Mouse (Mus musculus): ENCODE data around the gene Helz. TPM values are rescaled to one million over a fixed set of nuclear protein-coding genes. Genes with fewer than 3 reads are reported as not detected.

Gene Helz
- polyA plus RNA-seq, 1 experiment from 2014 or later = 3.3 TPM

DNA sequence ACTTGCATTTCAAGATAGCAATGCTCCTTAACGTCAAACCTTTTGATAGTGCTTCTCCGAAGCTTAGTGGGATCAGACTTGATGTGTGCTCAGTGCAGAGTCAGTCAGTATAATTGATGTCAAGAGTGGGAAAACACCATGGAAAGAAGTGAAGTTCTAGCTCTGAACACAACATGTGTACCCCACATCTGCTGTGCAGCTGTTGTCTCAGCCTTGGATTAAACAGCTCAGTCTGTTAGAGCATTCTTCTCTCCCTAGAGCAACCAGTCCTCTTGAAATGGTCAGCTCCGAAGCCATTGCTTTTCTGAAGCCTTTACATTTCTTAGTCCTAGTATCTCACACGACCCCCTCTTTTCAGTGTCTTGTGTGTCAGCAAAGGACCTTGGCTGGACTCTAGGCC, 121.2 kb downstream of the Helz start:
- WGBS (ENCODE audit: insufficient replicate concordance) = 83% methylated on average over 4 of the region's 4 CpGs
- Histone ChIP-seq H3K4me3 (ENCODE audit: low read depth, low read length) (no peak overlapping the region), H3K36me3 (replicated peaks; ENCODE audit: insufficient read depth, low read length) (peaks cover 63% of the 10 kb centered on the region)

DNA sequence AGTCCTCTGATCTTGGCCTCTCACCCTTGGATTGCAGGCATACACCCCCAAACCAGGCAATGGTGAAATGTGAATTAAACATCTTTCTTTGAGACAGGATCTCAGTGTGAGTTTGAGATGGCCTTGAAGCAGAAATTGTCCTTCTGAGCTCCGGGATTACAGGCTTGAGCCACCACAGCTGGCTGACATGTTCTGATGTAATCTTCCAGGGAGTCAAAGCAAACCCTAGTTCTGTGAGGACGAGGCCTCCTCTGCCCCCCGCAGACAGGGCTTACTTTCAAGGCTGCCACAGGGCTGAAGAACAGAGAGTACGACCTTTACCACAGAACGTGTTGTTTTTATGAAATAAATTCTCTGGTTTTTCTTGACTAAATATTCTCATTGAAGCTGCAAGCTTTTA, 126.3 kb downstream of the Helz start:
- TF ChIP-seq CTCF (IDR thresholded peaks at IDR 0.05; ENCODE audit: low read depth) (no peak), EP300 (IDR thresholded peaks at IDR 0.05; ENCODE audit: low read depth) (no peak)
- Histone ChIP-seq H3K36me3 (replicated peaks; ENCODE audit: insufficient read depth, low read length) (peaks cover 28% of the 10 kb centered on the region), H3K9ac (replicated peaks) (no peak overlapping the region), H3K4me1 (ENCODE audit: insufficient read depth) (no peaks in the 10 kb centered on the region), H3K27ac (ENCODE audit: low read depth) (no peak overlapping the region), H3K27me3 (ENCODE audit: insufficient read depth, low read length) (no peaks in the 10 kb centered on the region), H3K4me3 (ENCODE audit: low read depth, low read length) (no peak overlapping the region), H3K4me2 (ENCODE audit: low read depth, low read length) (no peak overlapping the region), H3K9me3 (ENCODE audit: low read length) (no peaks in the 10 kb centered on the region)
- 87% methylated on average over 5 of the region's 5 CpGs for WGBS (ENCODE audit: insufficient replicate concordance)
- ATAC-seq (no peak), DNase-seq (no peak)

More for the DNA sequence above, 121.2 kb downstream of the Helz start:
- H3K27ac ChIP-seq (ENCODE audit: low read depth) = no peak overlapping the region
- H3K9ac ChIP-seq (replicated peaks) = no peak overlapping the region
- DNase-seq (no peak), ATAC-seq (no peak)
- no peak for TF ChIP-seq EP300 (IDR thresholded peaks at IDR 0.05; ENCODE audit: low read depth)
- TF ChIP-seq CTCF (IDR thresholded peaks at IDR 0.05; ENCODE audit: low read depth) = no peak
- no peak overlapping the region for H3K4me2 ChIP-seq (ENCODE audit: low read depth, low read length)
- no peaks in the 10 kb centered on the region for H3K4me1 ChIP-seq (ENCODE audit: insufficient read depth)
- H3K27me3 ChIP-seq (ENCODE audit: insufficient read depth, low read length) = no peaks in the 10 kb centered on the region
- no peaks in the 10 kb centered on the region for H3K9me3 ChIP-seq (ENCODE audit: low read length)

DNA sequence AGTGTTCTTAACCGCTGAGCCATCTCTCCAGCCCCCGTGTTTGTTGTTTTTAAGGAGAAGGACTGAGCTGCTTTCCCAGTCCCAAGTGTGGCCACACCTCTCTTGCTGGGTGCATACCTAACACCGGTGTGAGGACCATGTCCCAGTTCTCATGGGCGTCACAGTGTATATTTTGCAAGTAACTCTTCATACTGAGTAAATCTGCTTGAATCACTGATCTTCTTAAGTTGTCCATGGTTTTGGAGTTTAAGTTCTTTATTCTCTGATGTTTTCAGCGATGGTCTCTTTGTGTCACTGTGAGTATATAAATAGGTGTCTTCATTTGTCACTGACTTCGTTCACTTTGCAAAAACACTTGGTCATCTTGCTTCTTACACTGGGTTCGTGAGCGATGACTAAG, 126.9 kb downstream of the Helz start:
- TF ChIP-seq CTCF (IDR thresholded peaks at IDR 0.05; ENCODE audit: low read depth) = no peak
- no peak for TF ChIP-seq EP300 (IDR thresholded peaks at IDR 0.05; ENCODE audit: low read depth)
- Histone ChIP-seq H3K4me3 (ENCODE audit: low read depth, low read length) (no peak overlapping the region), H3K9ac (replicated peaks) (no peak overlapping the region), H3K27ac (ENCODE audit: low read depth) (no peak overlapping the region), H3K27me3 (ENCODE audit: insufficient read depth, low read length) (no peaks in the 10 kb centered on the region), H3K9me3 (ENCODE audit: low read length) (no peaks in the 10 kb centered on the region), H3K36me3 (replicated peaks; ENCODE audit: insufficient read depth, low read length) (peaks cover 24% of the 10 kb centered on the region), H3K4me1 (ENCODE audit: insufficient read depth) (no peaks in the 10 kb centered on the region), H3K4me2 (ENCODE audit: low read depth, low read length) (no peak overlapping the region)
- WGBS (ENCODE audit: insufficient replicate concordance) = 87% methylated on average over 8 of the region's 8 CpGs
- no peak for ATAC-seq
- no peak for DNase-seq

DNA sequence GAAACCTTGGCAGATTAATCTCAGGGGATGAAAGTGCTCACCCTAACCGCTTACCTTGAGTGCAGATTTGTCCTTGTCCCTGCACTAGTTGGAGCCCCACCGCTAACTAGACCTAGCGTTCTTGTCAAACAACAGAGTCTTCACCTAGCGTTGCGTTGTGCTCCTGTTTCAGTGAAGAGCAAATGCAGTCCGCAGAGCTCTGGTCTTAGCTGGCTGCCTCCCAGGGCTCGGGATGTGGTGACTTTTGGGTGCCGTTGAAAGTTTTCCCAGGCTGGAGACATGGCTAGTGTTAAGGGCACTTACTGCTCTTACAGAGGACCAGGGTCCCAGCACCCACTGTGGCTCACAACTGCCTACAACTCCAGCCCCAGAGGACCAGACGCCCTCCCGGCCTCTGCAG, 127.5 kb downstream of the Helz start:
- Histone ChIP-seq H3K27ac (ENCODE audit: low read depth) (no peak overlapping the region), H3K4me3 (ENCODE audit: low read depth, low read length) (no peak overlapping the region), H3K9me3 (ENCODE audit: low read length) (no peaks in the 10 kb centered on the region), H3K9ac (replicated peaks) (no peak overlapping the region), H3K4me2 (ENCODE audit: low read depth, low read length) (no peak overlapping the region), H3K4me1 (ENCODE audit: insufficient read depth) (no peaks in the 10 kb centered on the region), H3K27me3 (ENCODE audit: insufficient read depth, low read length) (no peaks in the 10 kb centered on the region), H3K36me3 (replicated peaks; ENCODE audit: insufficient read depth, low read length) (peaks cover 17% of the 10 kb centered on the region)
- WGBS (ENCODE audit: insufficient replicate concordance) = 87% methylated on average over 10 of the region's 10 CpGs
- no peak for TF ChIP-seq EP300 (IDR thresholded peaks at IDR 0.05; ENCODE audit: low read depth)
- no peak for TF ChIP-seq CTCF (IDR thresholded peaks at IDR 0.05; ENCODE audit: low read depth)
- DNase-seq (no peak), ATAC-seq (no peak)

DNA sequence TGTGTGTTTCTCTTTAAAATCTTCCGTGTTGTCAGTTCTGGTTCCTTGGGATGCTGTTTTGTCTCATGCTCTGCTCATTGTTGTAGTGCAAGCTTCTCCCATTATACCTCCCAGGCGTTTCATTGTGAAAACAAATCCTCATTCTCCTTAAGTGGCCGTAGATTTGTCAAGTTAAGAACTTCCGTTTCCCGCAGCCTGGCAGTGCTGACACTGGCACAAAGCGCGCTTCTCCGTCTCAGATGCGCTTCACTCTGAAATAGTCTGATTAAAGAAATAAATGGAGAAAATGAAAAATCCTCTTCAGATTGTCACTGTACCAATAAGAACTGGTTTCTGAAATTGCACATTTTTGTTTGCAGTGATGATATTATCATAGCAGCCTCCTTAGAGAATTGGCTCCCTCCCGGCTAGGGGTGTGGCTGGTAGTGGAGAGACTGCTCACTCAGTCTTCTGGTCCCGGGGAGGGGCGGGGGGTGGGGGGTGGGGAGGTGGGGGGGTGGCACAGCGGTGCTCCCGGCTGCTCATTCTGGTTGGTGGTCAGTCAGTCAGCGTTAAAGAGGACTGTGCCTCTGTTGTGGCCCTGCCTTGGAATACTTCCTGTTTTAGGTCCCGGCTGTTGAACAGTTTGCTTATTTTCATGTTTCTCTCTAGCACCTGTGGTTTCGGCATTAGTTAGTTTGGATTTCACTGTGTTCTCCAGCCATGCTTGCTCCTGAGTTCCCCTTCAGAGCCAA, 128.6 kb downstream of the Helz start:
- no peak for ATAC-seq
- Histone ChIP-seq H3K9me3 (ENCODE audit: low read length) (no peaks in the 10 kb centered on the region), H3K4me2 (ENCODE audit: low read depth, low read length) (no peak overlapping the region), H3K27me3 (ENCODE audit: insufficient read depth, low read length) (no peaks in the 10 kb centered on the region), H3K27ac (ENCODE audit: low read depth) (no peak overlapping the region), H3K9ac (replicated peaks) (no peak overlapping the region), H3K36me3 (replicated peaks; ENCODE audit: insufficient read depth, low read length) (peaks cover 7% of the 10 kb centered on the region), H3K4me1 (ENCODE audit: insufficient read depth) (no peaks in the 10 kb centered on the region), H3K4me3 (ENCODE audit: low read depth, low read length) (no peak overlapping the region)
- no peak for DNase-seq
- no peak for TF ChIP-seq EP300 (IDR thresholded peaks at IDR 0.05; ENCODE audit: low read depth)
- no peak for TF ChIP-seq CTCF (IDR thresholded peaks at IDR 0.05; ENCODE audit: low read depth)
- 74% methylated on average over 17 of the region's 17 CpGs for WGBS (ENCODE audit: insufficient replicate concordance)

DNA sequence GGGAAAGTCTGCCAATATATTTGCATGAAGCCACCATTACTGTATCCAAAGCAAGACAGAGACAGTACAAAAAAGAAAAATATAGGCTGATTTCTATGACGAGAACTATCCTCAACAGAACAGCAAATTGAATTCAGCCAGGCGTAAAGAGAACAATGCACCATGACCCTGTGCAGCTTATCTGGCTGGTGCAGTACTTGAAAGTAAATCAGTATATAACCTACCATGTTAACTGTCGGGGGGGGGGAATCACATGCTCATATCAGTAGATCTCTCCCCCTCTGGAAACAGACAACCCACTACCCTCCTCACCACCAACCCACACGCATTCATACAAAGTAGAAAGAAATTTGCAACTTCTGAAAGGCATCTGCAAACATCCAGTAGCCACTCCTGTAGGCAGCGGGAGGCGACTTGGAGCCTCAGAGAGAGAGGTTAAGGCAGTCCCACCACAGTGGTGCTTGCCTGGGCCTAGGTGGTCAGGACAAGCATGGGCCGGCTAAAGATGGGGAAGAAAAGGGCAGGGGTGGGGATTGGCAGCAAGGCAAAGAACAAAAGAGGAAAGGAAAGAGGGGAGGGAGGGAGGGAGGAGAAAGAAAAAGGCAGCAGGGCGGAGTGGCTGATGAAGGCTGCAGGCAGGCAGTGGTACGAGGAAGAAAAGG, 135.1 kb downstream of the Helz start:
- Histone ChIP-seq H3K4me3 (ENCODE audit: low read depth, low read length) (no peak overlapping the region), H3K9me3 (ENCODE audit: low read length) (no peaks in the 10 kb centered on the region), H3K36me3 (replicated peaks; ENCODE audit: insufficient read depth, low read length) (peaks cover 20% of the 10 kb centered on the region), H3K27ac (ENCODE audit: low read depth) (no peak overlapping the region), H3K4me1 (ENCODE audit: insufficient read depth) (no peaks in the 10 kb centered on the region), H3K4me2 (ENCODE audit: low read depth, low read length) (no peak overlapping the region), H3K27me3 (ENCODE audit: insufficient read depth, low read length) (no peaks in the 10 kb centered on the region), H3K9ac (replicated peaks) (no peak overlapping the region)
- DNase-seq (no peak), ATAC-seq (no peak)
- 80% methylated on average over 9 of the region's 9 CpGs for WGBS (ENCODE audit: insufficient replicate concordance)
- no peak for TF ChIP-seq CTCF (IDR thresholded peaks at IDR 0.05; ENCODE audit: low read depth)
- TF ChIP-seq EP300 (IDR thresholded peaks at IDR 0.05; ENCODE audit: low read depth) = no peak
